Mouse (Mus musculus) limb, embryonic 11.5 days (tissue): ENCODE results near the gene Adck2. TPM values are rescaled to one million over a fixed set of nuclear protein-coding genes. Genes with fewer than 3 reads are reported as not detected.

ENCODE experiments used
- ATAC-seq: fragments of 200-750 bp; cut with Nextera tagmentation; 2 replicates; pipeline ENCODE4 v1.8.0; 2017; ENCODE audit warnings: low read depth; ENCODE audit not compliant: insufficient number of reproducible peaks, low FRiP score, low TSS enrichment
- DNase-seq: peaks from one replicate; pipeline ENCODE4 v3.0.0-alpha.2; 2015; ENCODE audit warnings: low spot score
- H3K27ac ChIP-seq: fragments of 300-500 bp; sonication (generic); replicated peaks from 2 replicates; pipeline ENCODE4 v1.5.1; 2014; ENCODE audit warnings: low read depth, mild to moderate bottlenecking, low read length
- H3K27me3 ChIP-seq: fragments of 300-500 bp; sonication (generic); 2 replicates; pipeline ENCODE4 v1.6.1; 2014; ENCODE audit warnings: mild to moderate bottlenecking, low read length, mixed read lengths; ENCODE audit not compliant: control insufficient read depth, insufficient read depth
- H3K36me3 ChIP-seq: fragments of 300-500 bp; sonication (generic); 2 replicates; pipeline ENCODE4 v1.6.1; 2014; ENCODE audit warnings: mild to moderate bottlenecking, low read length, moderate library complexity, mixed read lengths; ENCODE audit not compliant: control insufficient read depth, insufficient read depth
- H3K4me1 ChIP-seq: fragments of 300-500 bp; sonication (generic); 2 replicates; pipeline ENCODE4 v1.6.1; 2014; ENCODE audit warnings: low read length, mixed read lengths; ENCODE audit not compliant: control insufficient read depth, insufficient read depth
- H3K4me2 ChIP-seq: fragments of 300-500 bp; sonication (generic); 2 replicates; pipeline ENCODE4 v1.6.1; 2014; ENCODE audit warnings: low read depth, mild to moderate bottlenecking, moderate library complexity; ENCODE audit not compliant: severe bottlenecking
- H3K4me3 ChIP-seq: fragments of 300-500 bp; sonication (generic); 2 replicates; pipeline ENCODE4 v1.5.1; 2014; ENCODE audit warnings: low read depth, low read length
- H3K9ac ChIP-seq: fragments of 300-500 bp; sonication (generic); 2 replicates; pipeline ENCODE4 v1.6.1; 2014; ENCODE audit warnings: mild to moderate bottlenecking, low read length
- H3K9me3 ChIP-seq: fragments of 300-500 bp; sonication (generic); 2 replicates; pipeline ENCODE4 v1.6.1; 2016; ENCODE audit warnings: low read length; ENCODE audit not compliant: control insufficient read depth
- WGBS: fragments of 180-500 bp; shearing (Covaris S2); extraction: QIAGEN DNeasy Blood & Tissue Kit; methylation state at CpG from one replicate; pipeline ENCODE4 v1.1.7; 2014; 5-methylcytosine and 5-hydroxymethylcytosine counted together
- polyA plus RNA-seq: library from polyadenylated mRNA; unstranded; fragments of >200 nt; fragmentation: Nextera tagmentation; extraction: Ambion mirVana; gene quantifications from 2 replicates; pipeline ENCODE4 v1.2.1, GENCODE M21; 2014

The Adck2 gene
- polyA plus RNA-seq, 1 experiment from 2014 or later, result 24.1 TPM

- no peak for ATAC-seq
- no peak overlapping the region for H3K9ac ChIP-seq
- 64% methylated on average over 3 of the region's 3 CpGs for WGBS
Measured at GRCm38 (mm10) chr6:39570426-39570825, 3.2 kb upstream of the Adck2 start.

GRCm38 (mm10) chr6:39574555-39574869 lies 839 bp downstream of the Adck2 start:
- Histone ChIP-seq H3K36me3 (no peaks in the 10 kb centered on the region), H3K9me3 (no peaks in the 10 kb centered on the region), H3K4me1 (0 out of 2 replicates have a peak, but pooled peaks cover 2% of the 10 kb centered on the region), H3K9ac (peak overlapping the region; percentile 32; the same call in 1 of the 2 replicates), H3K27me3 (no peaks in the 10 kb centered on the region), H3K4me2 (peak overlapping the region; percentile 82), H3K27ac (no peak overlapping the region), H3K4me3 (peak overlapping the region; percentile 82)
- WGBS, result 24% methylated on average over 10 of the region's 10 CpGs
- ATAC-seq (0 out of 2 replicates have a peak, but pooled peaks have one; percentile 8), DNase-seq (no peak)

More at GRCm38 (mm10) chr6:39570426-39570825, 3.2 kb upstream of the Adck2 start:
- DNase-seq, result no peak
- Histone ChIP-seq H3K4me2 (no peak overlapping the region), H3K27ac (no peak overlapping the region), H3K4me1 (0 out of 2 replicates have a peak, but pooled peaks cover 2% of the 10 kb centered on the region), H3K27me3 (no peaks in the 10 kb centered on the region), H3K9me3 (no peaks in the 10 kb centered on the region), H3K4me3 (no peak overlapping the region), H3K36me3 (no peaks in the 10 kb centered on the region)

GRCm38 (mm10) chr6:39574951-39575350 lies 1.3 kb downstream of the Adck2 start:
- Histone ChIP-seq H3K9me3 (no peaks in the 10 kb centered on the region), H3K9ac (no peak overlapping the region), H3K4me1 (0 out of 2 replicates have a peak, but pooled peaks cover 2% of the 10 kb centered on the region), H3K4me3 (no peak overlapping the region), H3K27me3 (no peaks in the 10 kb centered on the region), H3K36me3 (no peaks in the 10 kb centered on the region), H3K27ac (no peak overlapping the region), H3K4me2 (no peak overlapping the region; the same call in 1 of the 2 replicates)
- DNase-seq (no peak), ATAC-seq (no peak)
- 72% methylated on average over 7 of the region's 7 CpGs for WGBS

GRCm38 (mm10) chr6:39579552-39579951 lies 5.9 kb downstream of the Adck2 start:
- no peak for DNase-seq
- Histone ChIP-seq H3K9me3 (no peaks in the 10 kb centered on the region), H3K4me2 (no peak overlapping the region), H3K27me3 (no peaks in the 10 kb centered on the region), H3K4me3 (no peak overlapping the region), H3K27ac (no peak overlapping the region), H3K9ac (no peak overlapping the region), H3K4me1 (0 out of 2 replicates have a peak, but pooled peaks cover 1% of the 10 kb centered on the region), H3K36me3 (no peaks in the 10 kb centered on the region)
- WGBS, result 94% methylated on average over 7 of the region's 7 CpGs
- ATAC-seq, result no peak

- H3K27ac ChIP-seq, result no peak overlapping the region
- WGBS, result 83% methylated on average over 2 of the region's 2 CpGs
- no peaks in the 10 kb centered on the region for H3K27me3 ChIP-seq
- H3K9me3 ChIP-seq, result no peaks in the 10 kb centered on the region
- no peaks in the 10 kb centered on the region for H3K36me3 ChIP-seq
- H3K4me3 ChIP-seq, result no peak overlapping the region
- DNase-seq (no peak), ATAC-seq (no peak)
- no peak overlapping the region for H3K4me2 ChIP-seq
- no peaks in the 10 kb centered on the region for H3K4me1 ChIP-seq
- H3K9ac ChIP-seq, result no peak overlapping the region
Measured at GRCm38 (mm10) chr6:39580558-39580957, 6.9 kb downstream of the Adck2 start.

GRCm38 (mm10) chr6:39581087-39581784 lies 7.6 kb downstream of the Adck2 start:
- WGBS, result 83% methylated on average over 7 of the region's 7 CpGs
- Histone ChIP-seq H3K27me3 (no peaks in the 10 kb centered on the region), H3K9ac (no peak overlapping the region), H3K4me2 (no peak overlapping the region), H3K4me3 (no peak overlapping the region), H3K9me3 (no peaks in the 10 kb centered on the region), H3K4me1 (no peaks in the 10 kb centered on the region), H3K27ac (no peak overlapping the region), H3K36me3 (no peaks in the 10 kb centered on the region)
- DNase-seq, result no peak
- no peak for ATAC-seq

GRCm38 (mm10) chr6:39585517-39585916 lies 11.8 kb downstream of the Adck2 start, which contains the start of gene Gm42420:
Gene Gm42420, plus strand, starts transcription at chr6:39585753.
- no peak within 1 kb of the TSS for H3K9ac ChIP-seq
- WGBS, result 90% methylated on average over 6 of the region's 6 CpGs
- no peaks in the 10 kb centered on the region for H3K36me3 ChIP-seq
- H3K4me3 ChIP-seq, result no peak within 1 kb of the TSS
- no peak within 1 kb of the TSS for H3K27ac ChIP-seq
- H3K4me2 ChIP-seq, result no peak within 1 kb of the TSS
- no peak for ATAC-seq
- DNase-seq, result no peak
- no peaks in the 10 kb centered on the region for H3K27me3 ChIP-seq
- H3K9me3 ChIP-seq, result no peaks in the 10 kb centered on the region
- no peaks in the 10 kb centered on the region for H3K4me1 ChIP-seq

DNA sequence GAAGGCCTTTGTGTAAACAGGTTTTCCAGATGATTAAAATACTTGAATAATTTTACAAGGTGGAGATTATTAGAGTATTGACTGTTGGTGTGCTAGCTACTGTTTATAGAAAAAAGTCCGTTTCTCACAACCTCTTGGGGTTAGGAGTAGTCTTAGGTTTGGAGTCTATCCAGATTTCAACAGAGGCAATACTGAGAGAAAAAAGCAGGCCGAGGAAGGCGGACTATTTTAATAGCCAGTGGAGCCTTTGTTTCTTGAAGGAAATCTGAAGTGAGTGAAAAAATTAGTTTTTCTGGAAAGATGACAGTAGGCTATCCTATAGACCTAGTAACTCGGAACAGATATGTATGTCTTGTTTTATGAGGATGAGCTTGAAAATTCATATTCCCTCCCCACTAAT lies 17.8 kb downstream of the Adck2 start:
- Histone ChIP-seq H3K9ac (no peak overlapping the region), H3K9me3 (no peaks in the 10 kb centered on the region), H3K4me3 (no peak overlapping the region), H3K4me1 (no peaks in the 10 kb centered on the region), H3K27ac (no peak overlapping the region), H3K36me3 (peaks cover 2% of the 10 kb centered on the region; the same call in 1 of the 2 replicates), H3K4me2 (no peak overlapping the region), H3K27me3 (no peaks in the 10 kb centered on the region)
- no peak for ATAC-seq
- DNase-seq, result no peak
- 95% methylated on average over 4 of the region's 4 CpGs for WGBS
